Mouse (Mus musculus) testis, adult 2 months (tissue): Measurements from ENCODE around the gene Cacna1c. TPM values are rescaled to one million over a fixed set of nuclear protein-coding genes. Genes with fewer than 3 reads are reported as not detected.
"Not testable (repeated sequence)": the region's sequence is repeated elsewhere in the genome, so short reads cannot be mapped to it uniquely, and the experiment has no call there.

Source experiments
- H3K27ac ChIP-seq: fragments of 200-500 bp; 2 replicates; pipeline ENCODE4 v1.5.1; 2012; ENCODE audit warnings: low read depth, low read length; ENCODE audit not compliant: control insufficient read depth, insufficient read depth
- H3K27me3 ChIP-seq: fragments of 200-500 bp; 2 replicates; pipeline ENCODE4 v1.6.1; 2012; ENCODE audit warnings: mild to moderate bottlenecking, low read length, moderate library complexity; ENCODE audit not compliant: control insufficient read depth, insufficient read depth
- H3K36me3 ChIP-seq: fragments of 200-500 bp; 2 replicates; pipeline ENCODE4 v1.6.1; 2012; ENCODE audit warnings: mild to moderate bottlenecking, low read length; ENCODE audit not compliant: control insufficient read depth, insufficient read depth
- H3K4me1 ChIP-seq: fragments of 200-500 bp; 2 replicates; pipeline ENCODE4 v1.6.1; 2012; ENCODE audit warnings: low read length; ENCODE audit not compliant: control insufficient read depth, insufficient read depth
- H3K4me3 ChIP-seq: fragments of 200-500 bp; 2 replicates; pipeline ENCODE4 v1.5.1; 2012; ENCODE audit warnings: low read depth, mild to moderate bottlenecking, low read length, moderate library complexity, mixed read lengths; ENCODE audit not compliant: control insufficient read depth
- CTCF ChIP-seq: fragments of 200-500 bp; IDR thresholded peaks from 2 replicates; pipeline ENCODE4 v1.5.1; 2012; ENCODE audit warnings: low read depth, mild to moderate bottlenecking, inconsistent platforms, low read length, moderate library complexity; ENCODE audit not compliant: control insufficient read depth, insufficient read depth, insufficient replicate concordance
- POLR2A ChIP-seq: fragments of 200-500 bp; IDR thresholded peaks from 2 replicates; pipeline ENCODE4 v1.6.1; 2012; ENCODE audit warnings: low read depth, mild to moderate bottlenecking, inconsistent platforms, low read length, moderate library complexity; ENCODE audit not compliant: control insufficient read depth
- polyA plus RNA-seq: library from polyadenylated mRNA; depleted of rRNA; stranded (reverse); fragments of >200 nt; gene quantifications from 2 replicates; pipeline ENCODE4 v1.2.3, GENCODE M21; 2012

Gene Cacna1c
- polyA plus RNA-seq, 1 experiment: 1.8 TPM

DNA sequence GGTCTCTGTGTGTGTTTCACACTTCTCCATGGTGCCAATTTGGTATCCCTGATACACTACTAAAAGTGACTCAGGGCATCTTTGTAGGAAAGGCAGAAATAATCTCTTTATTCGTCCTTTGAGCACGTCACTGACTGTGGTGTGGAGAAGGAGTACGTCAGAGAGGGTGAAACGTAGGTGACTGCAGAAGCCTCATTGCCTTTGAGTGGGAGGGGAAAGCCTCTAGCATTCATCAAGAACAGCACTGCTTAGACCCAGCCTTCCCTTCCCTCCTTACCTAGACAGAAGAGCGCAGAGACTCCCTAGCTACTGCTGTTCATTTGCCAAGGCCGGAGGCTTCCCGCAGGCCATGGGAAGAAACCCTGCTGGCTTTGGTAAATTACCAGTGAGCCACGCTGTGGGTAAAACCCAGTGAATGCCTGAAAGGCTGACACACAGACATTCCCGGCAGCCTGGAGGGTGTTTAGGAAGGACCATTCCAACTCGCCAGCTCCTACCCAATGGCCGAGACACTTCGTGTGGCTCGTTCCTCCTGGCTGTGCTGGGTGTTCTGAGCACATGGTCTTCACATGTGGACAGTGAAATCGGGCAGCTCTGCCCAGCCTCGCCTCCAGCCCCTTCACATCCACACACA lies 23.1 kb upstream of the Cacna1c start:
- TF ChIP-seq CTCF: no peak
- no peak for TF ChIP-seq POLR2A
- H3K27me3 ChIP-seq: no peaks in the 10 kb centered on the region
- H3K4me1 ChIP-seq: no peaks in the 10 kb centered on the region; the same call in 1 of the 2 replicates
- H3K27ac ChIP-seq: no peak overlapping the region
- no peak overlapping the region for H3K4me3 ChIP-seq
- peaks cover under 1% of the 10 kb centered on the region; the same call in 1 of the 2 replicates for H3K36me3 ChIP-seq

DNA sequence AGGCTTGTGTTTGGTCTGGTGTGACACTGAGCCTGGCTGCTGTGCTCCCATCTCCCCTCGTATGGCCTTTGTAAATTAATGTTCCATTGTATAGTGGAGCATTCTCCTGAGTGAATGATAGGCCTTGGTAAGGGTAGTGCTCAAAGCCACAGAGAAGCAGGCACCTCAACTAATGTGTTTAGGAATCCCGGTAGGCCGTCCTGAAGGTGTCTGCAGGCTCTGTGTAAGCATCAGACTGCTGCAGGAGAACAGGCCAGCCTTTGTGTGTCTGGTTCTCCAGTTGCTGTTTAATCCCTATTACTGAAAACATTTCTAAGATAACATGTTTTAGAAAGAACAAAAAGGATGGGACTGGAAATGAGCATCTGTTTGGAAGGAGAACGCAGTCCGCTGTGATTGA lies 22.4 kb upstream of the Cacna1c start:
- Histone ChIP-seq H3K4me1 (no peaks in the 10 kb centered on the region; the same call in 1 of the 2 replicates), H3K36me3 (peaks cover 1% of the 10 kb centered on the region; the same call in 1 of the 2 replicates), H3K4me3 (no peak overlapping the region), H3K27me3 (no peaks in the 10 kb centered on the region), H3K27ac (no peak overlapping the region)
- TF ChIP-seq POLR2A (no peak), CTCF (no peak)

DNA sequence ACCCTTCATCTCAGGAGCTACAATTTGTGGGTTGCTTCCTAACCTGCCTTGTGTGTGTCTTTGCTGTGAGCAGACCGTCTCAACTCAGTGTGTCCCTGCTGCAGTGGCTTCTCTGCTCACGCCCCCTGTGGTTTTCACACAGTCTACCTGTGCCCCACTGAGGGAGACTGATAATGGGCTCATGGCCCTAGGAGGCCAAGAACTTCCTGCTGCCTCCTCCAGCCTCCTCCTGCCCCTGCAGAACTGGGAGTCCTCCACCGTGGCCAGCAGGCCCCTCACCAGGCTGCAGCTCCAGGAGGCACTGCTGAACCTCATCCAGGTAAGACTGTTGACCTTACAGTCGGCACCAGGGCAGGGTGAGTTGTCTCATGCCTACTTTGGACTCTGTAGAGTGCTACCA lies 21.4 kb upstream of the Cacna1c start:
- H3K36me3 ChIP-seq: peaks cover 1% of the 10 kb centered on the region; the same call in 1 of the 2 replicates
- H3K4me3 ChIP-seq: no peak overlapping the region
- TF ChIP-seq POLR2A (no peak), CTCF (no peak)
- no peaks in the 10 kb centered on the region for H3K27me3 ChIP-seq
- no peak overlapping the region for H3K27ac ChIP-seq
- H3K4me1 ChIP-seq: no peaks in the 10 kb centered on the region; the same call in 1 of the 2 replicates

DNA sequence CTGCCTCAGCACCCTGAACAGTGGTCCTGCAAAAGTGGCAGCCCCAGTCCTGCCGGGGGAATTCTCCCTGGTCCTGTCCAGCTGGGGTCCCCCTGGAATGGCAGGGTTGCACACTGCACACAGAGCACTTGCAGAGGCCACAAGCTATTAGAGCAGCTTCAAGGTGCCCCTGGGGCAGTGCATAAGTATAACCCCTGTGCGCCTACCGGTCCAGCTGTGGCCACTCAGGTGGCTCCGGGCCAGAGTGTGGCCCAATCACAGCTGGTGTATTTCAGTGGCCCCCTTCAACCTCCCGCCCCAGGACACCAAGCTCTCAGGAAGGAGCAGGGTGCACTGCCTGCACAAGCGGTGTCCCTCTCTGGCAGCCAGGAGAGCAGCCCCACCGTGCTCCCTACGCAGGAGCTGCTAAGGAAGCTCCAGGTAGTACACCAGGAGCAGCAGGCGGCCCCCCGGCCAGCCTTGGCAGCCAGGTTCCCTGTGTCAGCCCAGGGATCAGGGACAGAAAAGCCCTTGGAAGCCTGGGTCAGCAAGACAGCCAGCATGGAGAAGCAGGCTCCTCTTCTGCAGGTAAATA lies 18.9 kb upstream of the Cacna1c start:
- peaks cover 1% of the 10 kb centered on the region; the same call in 1 of the 2 replicates for H3K36me3 ChIP-seq

DNA sequence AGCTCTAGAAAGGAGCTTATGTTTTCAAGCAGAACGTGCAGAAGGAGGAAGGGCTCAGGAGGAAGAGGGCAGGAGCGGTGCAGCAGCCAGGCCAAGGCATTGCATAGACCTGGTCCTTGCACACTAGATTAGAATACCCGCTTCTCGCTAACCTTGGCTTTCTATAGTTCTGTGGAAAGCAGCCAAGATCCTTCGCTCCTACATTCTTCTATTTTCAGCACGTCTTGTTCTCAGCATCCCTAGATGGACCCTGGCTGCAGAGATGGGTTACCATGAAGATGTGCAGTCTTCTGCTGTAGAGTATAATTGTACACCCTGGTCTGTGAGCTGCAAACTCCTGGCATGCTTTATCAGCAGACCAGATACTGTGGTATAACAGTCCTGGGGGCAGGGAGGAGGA lies 18.0 kb upstream of the Cacna1c start:
- Histone ChIP-seq H3K27ac (no peak overlapping the region), H3K27me3 (no peaks in the 10 kb centered on the region), H3K4me3 (no peak overlapping the region), H3K36me3 (peaks cover 1% of the 10 kb centered on the region; the same call in 1 of the 2 replicates), H3K4me1 (no peaks in the 10 kb centered on the region)
- no peak for TF ChIP-seq CTCF
- no peak for TF ChIP-seq POLR2A

More for the DNA sequence above, 18.9 kb upstream of the Cacna1c start:
- Histone ChIP-seq H3K27ac (no peak overlapping the region), H3K27me3 (no peaks in the 10 kb centered on the region), H3K4me3 (no peak overlapping the region), H3K4me1 (no peaks in the 10 kb centered on the region)
- TF ChIP-seq POLR2A (no peak), CTCF (no peak)

DNA sequence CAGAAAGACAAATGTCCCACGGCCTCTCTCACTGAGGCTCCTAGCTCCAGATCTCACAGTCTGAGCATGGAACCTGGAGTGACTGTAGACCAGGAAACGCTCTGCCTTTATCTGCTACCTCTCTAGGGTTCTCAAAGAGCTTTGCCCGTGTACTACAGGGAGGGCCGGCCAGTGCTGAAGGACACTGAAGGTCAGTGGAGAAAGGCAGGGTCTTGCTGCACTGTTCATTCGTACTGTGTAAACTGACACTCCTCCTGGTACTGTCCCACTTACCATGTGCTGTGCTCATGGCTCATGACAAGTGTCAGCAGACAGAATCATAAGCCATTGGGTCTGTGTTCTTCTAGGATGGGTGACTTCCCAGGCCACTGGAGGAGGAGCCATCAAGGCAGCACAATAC lies 17.2 kb upstream of the Cacna1c start:
- no peaks in the 10 kb centered on the region for H3K4me1 ChIP-seq
- H3K27ac ChIP-seq: no peak overlapping the region
- TF ChIP-seq POLR2A (no peak), CTCF (no peak)
- H3K4me3 ChIP-seq: no peak overlapping the region
- no peaks in the 10 kb centered on the region for H3K27me3 ChIP-seq
- peaks cover 1% of the 10 kb centered on the region; the same call in 1 of the 2 replicates for H3K36me3 ChIP-seq

DNA sequence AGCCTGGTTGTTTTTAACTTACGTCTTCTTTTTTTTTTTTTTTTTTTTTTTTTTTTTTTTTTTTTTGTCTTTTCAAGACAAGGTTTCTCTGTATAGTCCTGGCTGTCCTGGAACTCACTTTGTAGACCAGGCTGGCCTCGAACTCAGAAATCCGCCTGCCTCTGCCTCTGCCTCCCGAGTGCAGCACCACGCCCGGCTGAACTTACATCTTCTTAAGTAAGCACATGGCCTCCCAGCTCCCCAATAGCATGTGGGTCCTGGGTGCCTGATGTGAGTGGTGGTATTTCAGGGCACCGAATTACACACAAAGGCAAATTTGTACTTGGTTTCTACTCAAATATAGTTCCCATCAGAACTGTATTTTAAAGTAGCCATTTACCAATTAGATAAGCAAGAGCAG lies 9.8 kb upstream of the Cacna1c start:
- not testable (repeated sequence) for H3K4me3 ChIP-seq, H3K36me3 ChIP-seq, H3K27me3 ChIP-seq, H3K4me1 ChIP-seq, H3K27ac ChIP-seq
